Mouse (Mus musculus): ENCODE data around the gene Apbb2.

GRCm38 (mm10) chr5:66552246-66552645, 66.3 kb downstream of the Apbb2 start:
- TF ChIP-seq CTCF (conservative IDR thresholded peaks at IDR 0.05; ENCODE audit: low read length) (no peak), NANOG (IDR thresholded peaks at IDR 0.05; ENCODE audit: borderline replicate concordance, low read length) (no peak)
